Mouse (Mus musculus) frontal cortex, postnatal 25 days (tissue): Measurements from ENCODE around the gene Card9.
"Not testable (repeated sequence)": the region's sequence is repeated elsewhere in the genome, so short reads cannot be mapped to it uniquely, and the experiment has no call there.

Source experiments
- DNase-seq, 2 experiments: peaks; one replicate each; pipeline ENCODE4 v3.0.0; 2022; ENCODE audit warnings: low spot score in 2 of 2

The Card9 gene

GRCm38 (mm10) chr2:26360772-26361171 is at the start of gene Card9:
TSS of gene Card9 (minus strand) at chr2:26360918.
- DNase-seq: no peak

GRCm38 (mm10) chr2:26410091-26410490 is 49.4 kb upstream of the Card9 start:
- DNase-seq: no peak

GRCm38 (mm10) chr2:26409362-26409761 is 48.6 kb upstream of the Card9 start:
- DNase-seq: no peak

GRCm38 (mm10) chr2:26408515-26409356 is 48.0 kb upstream of the Card9 start, which contains the start of gene Inpp5e:
TSS of gene Inpp5e (minus strand) at chr2:26409203.
- peak; percentile 96 to 98 for DNase-seq

- DNase-seq: no peak
Measured at GRCm38 (mm10) chr2:26403306-26403705, 42.6 kb upstream of the Card9 start.

- DNase-seq: no peak
Measured at GRCm38 (mm10) chr2:26402265-26402664, 41.5 kb upstream of the Card9 start.

GRCm38 (mm10) chr2:26401023-26401422 is 40.3 kb upstream of the Card9 start:
- DNase-seq: no peak

- DNase-seq: no peak
Measured at GRCm38 (mm10) chr2:26400296-26400695, 39.6 kb upstream of the Card9 start.

- DNase-seq: no peak
Measured at GRCm38 (mm10) chr2:26399647-26400046, 38.9 kb upstream of the Card9 start.

- DNase-seq: no peak
Measured at GRCm38 (mm10) chr2:26398978-26399377, 38.3 kb upstream of the Card9 start.

- DNase-seq: no peak
Measured at GRCm38 (mm10) chr2:26391617-26392016, 30.9 kb upstream of the Card9 start.

GRCm38 (mm10) chr2:26390954-26391353 is 30.2 kb upstream of the Card9 start:
- DNase-seq: no peak

- peak; percentile 68 to 77 for DNase-seq
Measured at GRCm38 (mm10) chr2:26389154-26389690, 28.5 kb upstream of the Card9 start, which contains the start of the genes Entr1 and Pmpca. TSS of gene Entr1 (minus strand) at chr2:26389316. TSS of gene Pmpca (plus strand) at chr2:26389339.

GRCm38 (mm10) chr2:26388682-26389153 is 28.0 kb upstream of the Card9 start:
- no peak for DNase-seq

- DNase-seq: no peak
Measured at GRCm38 (mm10) chr2:26387713-26388112, 27.0 kb upstream of the Card9 start.

GRCm38 (mm10) chr2:26380871-26381270 is 20.2 kb upstream of the Card9 start:
- not testable (repeated sequence) for DNase-seq

- DNase-seq: peak; percentile 61 to 71
Measured at GRCm38 (mm10) chr2:26380131-26380771, 19.5 kb upstream of the Card9 start, which contains the start of gene Snapc4. TSS of gene Snapc4 (minus strand) at chr2:26380653.

GRCm38 (mm10) chr2:26372396-26372795 is 11.7 kb upstream of the Card9 start:
- no peak for DNase-seq

GRCm38 (mm10) chr2:26368572-26368971 is 7.9 kb upstream of the Card9 start:
- DNase-seq: no peak

- no peak for DNase-seq
Measured at GRCm38 (mm10) chr2:26367911-26368310, 7.2 kb upstream of the Card9 start.

- DNase-seq: no peak
Measured at GRCm38 (mm10) chr2:26364738-26365465, 4.2 kb upstream of the Card9 start.

- DNase-seq: no peak
Measured at GRCm38 (mm10) chr2:26363481-26363880, 2.8 kb upstream of the Card9 start.
